Mouse (Mus musculus) bone marrow, adult 2 months (tissue): ENCODE data around the gene Tmem9b.

Experiments used
- CTCF ChIP-seq: fragments of 200-500 bp; IDR thresholded peaks from 2 replicates; pipeline ENCODE4 v1.5.1; 2011; ENCODE audit warnings: low read length, control low read depth; ENCODE audit not compliant: control insufficient read depth, insufficient read depth
- POLR2A ChIP-seq: fragments of 200-500 bp; IDR thresholded peaks from 2 replicates; pipeline ENCODE4 v1.6.1; 2011; ENCODE audit warnings: low read depth, mild to moderate bottlenecking, control low read depth, low read length, borderline replicate concordance; ENCODE audit not compliant: control insufficient read depth

GRCm38 (mm10) chr7:109747747-109748146 is 4.9 kb downstream of the Tmem9b start:
- no peak for TF ChIP-seq POLR2A
- TF ChIP-seq CTCF: no peak
